Mouse (Mus musculus): ENCODE data around the gene Slitrk3. TPM values are rescaled to one million over a fixed set of nuclear protein-coding genes. Genes with fewer than 3 reads are reported as not detected.

Slitrk3 gene
- polyA plus RNA-seq, 1 experiment from 2014 or later: not detected

GRCm38 (mm10) chr3:73002933-73003696 lies 54.5 kb downstream of the Slitrk3 start:
- Histone ChIP-seq H3K9me3 (ENCODE audit: low read length) (no peaks in the 10 kb centered on the region), H3K36me3 (replicated peaks; ENCODE audit: insufficient read depth, low read length) (no peaks in the 10 kb centered on the region), H3K9ac (replicated peaks) (no peak overlapping the region), H3K4me1 (ENCODE audit: insufficient read depth) (no peaks in the 10 kb centered on the region), H3K4me2 (ENCODE audit: low read depth, low read length) (no peak overlapping the region), H3K4me3 (ENCODE audit: low read depth, low read length) (no peak overlapping the region), H3K27ac (ENCODE audit: low read depth) (no peak overlapping the region), H3K27me3 (ENCODE audit: insufficient read depth, low read length) (no peaks in the 10 kb centered on the region)
- TF ChIP-seq EP300 (IDR thresholded peaks at IDR 0.05; ENCODE audit: low read depth): no peak
- TF ChIP-seq CTCF (IDR thresholded peaks at IDR 0.05; ENCODE audit: low read depth): no peak
- DNase-seq (no peak), ATAC-seq (no peak)
- WGBS (ENCODE audit: insufficient replicate concordance): 74% methylated on average over 4 of the region's 4 CpGs

GRCm38 (mm10) chr3:72997517-72997916 lies 60.1 kb downstream of the Slitrk3 start:
- no peaks in the 10 kb centered on the region for H3K4me1 ChIP-seq (ENCODE audit: insufficient read depth)
- DNase-seq (no peak), ATAC-seq (no peak)
- TF ChIP-seq EP300 (IDR thresholded peaks at IDR 0.05; ENCODE audit: low read depth) (no peak), CTCF (IDR thresholded peaks at IDR 0.05; ENCODE audit: low read depth) (no peak)
- H3K36me3 ChIP-seq (replicated peaks; ENCODE audit: insufficient read depth, low read length): no peaks in the 10 kb centered on the region
- no peak overlapping the region for H3K27ac ChIP-seq (ENCODE audit: low read depth)
- no peak overlapping the region for H3K4me3 ChIP-seq (ENCODE audit: low read depth, low read length)
- WGBS (ENCODE audit: insufficient replicate concordance): 69% methylated on average over 4 of the region's 4 CpGs
- H3K9ac ChIP-seq (replicated peaks): no peak overlapping the region
- H3K4me2 ChIP-seq (ENCODE audit: low read depth, low read length): no peak overlapping the region
- no peaks in the 10 kb centered on the region for H3K9me3 ChIP-seq (ENCODE audit: low read length)
- H3K27me3 ChIP-seq (ENCODE audit: insufficient read depth, low read length): no peaks in the 10 kb centered on the region

Other genes starting within 250 kb of the Slitrk3 start
- gene Sis, start 89.9 kb downstream of the Slitrk3 start, polyA plus RNA-seq (2015; fragmentation: Nextera tagmentation; extraction: Ambion mirVana): not detected in 2 replicates